Mouse (Mus musculus) kidney, adult 2 months (tissue): ENCODE measurements around the gene Abca17.

ENCODE experiments used
- CTCF ChIP-seq: fragments of 200-500 bp; conservative IDR thresholded peaks from 2 replicates; pipeline ENCODE4 v1.5.1; 2011; ENCODE audit warnings: low read depth, mild to moderate bottlenecking, control low read depth, low read length, moderate library complexity, mixed read lengths; ENCODE audit not compliant: insufficient read depth, insufficient read length
- POLR2A ChIP-seq: fragments of 200-500 bp; IDR thresholded peaks from one replicate; pipeline ENCODE4 v1.6.1; 2011; ENCODE audit warnings: low read depth, low read length, control low read depth

DNA sequence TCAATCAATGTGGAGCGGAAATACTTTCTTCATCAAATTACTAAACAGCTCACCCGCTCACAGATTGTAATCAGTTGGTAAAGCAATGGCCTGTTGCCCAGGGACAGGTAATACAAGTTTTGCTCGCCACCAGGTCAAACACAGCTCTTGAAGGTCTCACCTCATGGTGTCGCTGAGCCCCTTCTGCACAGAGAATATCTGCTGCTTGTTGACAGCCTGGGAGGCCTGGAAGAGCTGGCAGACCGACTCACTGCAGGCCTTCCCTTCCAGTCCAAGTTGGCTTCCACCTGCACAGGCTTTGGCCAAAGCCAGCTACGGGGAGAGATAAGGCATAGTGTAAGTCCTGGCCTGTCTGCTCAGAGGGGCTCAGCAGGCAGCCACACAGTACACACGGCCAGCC is 113.9 kb downstream of the Abca17 start:
- TF ChIP-seq POLR2A, result no peak
- 0 out of 2 replicates have a peak, but pooled peaks have one; percentile 19 for TF ChIP-seq CTCF
